Mouse (Mus musculus) Patski (cell line): ENCODE measurements at regions not wholly inside any gene's neighbourhood (a gene's known extent, or its start where the extent isn't known, plus 50 kb on each side); places are given as distances from the start of the nearest gene placed in this dataset.

Experiments used
- ATAC-seq: fragments of 100-300 bp; one replicate; pipeline ENCODE4 v1.8.0; 2021
- CTCF ChIA-PET: fragments of 350-600 bp; sonication (Branson Sonifier 250); formaldehyde crosslinking; loops from one replicate; lab custom pipeline; 2022; ENCODE audit warnings: inconsistent platforms; lab: Charles Lee
- POLR2A ChIA-PET: fragments of 350-600 bp; sonication (Branson Sonifier 250); formaldehyde crosslinking; loops from one replicate; lab custom pipeline; 2022; ENCODE audit warnings: antibody characterized with exemption, inconsistent platforms; lab: Charles Lee
- DNase-seq: peaks from one replicate; pipeline ENCODE4 v3.0.0-alpha.2; 2011; ENCODE audit warnings: low read depth, low spot score
- H3K27me3 ChIP-seq: fragments of 371-371 bp; one replicate; pipeline ENCODE4 v1.5.1; 2021
- CTCF ChIP-seq: fragments of 100-300 bp; IDR thresholded peaks from one replicate; pipeline ENCODE4 v1.5.1; 2021
- in situ Hi-C: fragments of 300-500 bp; cut with MboI; formaldehyde crosslinking; loops from 3 replicates; pipeline ENCODE4 v1.11.1; 2018; ENCODE audit warnings: low pct_unique_long_range_greater_than_20kb, mixed read lengths

DNA sequence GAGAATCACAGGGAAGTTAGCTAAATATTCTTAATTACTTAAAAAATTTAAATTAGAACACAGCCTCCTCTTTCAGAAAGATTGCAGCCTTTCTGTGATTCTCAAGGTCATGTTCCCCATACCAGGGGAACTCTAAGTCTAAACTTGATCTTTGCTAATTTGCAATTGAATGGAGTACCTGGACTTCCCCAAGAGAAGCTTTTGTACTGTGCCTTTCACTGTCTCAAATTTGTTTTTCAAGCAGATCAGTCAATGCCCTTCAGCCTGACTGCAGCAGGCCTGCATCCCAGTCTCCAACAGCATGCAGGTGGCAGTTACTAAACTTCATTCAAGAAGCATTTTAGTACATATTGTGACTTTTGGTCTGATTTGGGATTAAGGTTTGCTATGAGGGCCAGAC lies 611.8 kb downstream of the Snca start:
- ATAC-seq (no peak), DNase-seq (no peak)
- no peak for TF ChIP-seq CTCF
- POLR2A ChIA-PET: no interaction called here
- H3K27me3 ChIP-seq: no peaks in the 10 kb centered on the region
- in situ Hi-C loops: loop anchor here (25.0 kb wide), 1 partner anchor 706 kb away; no protein-coding TSS in a partner anchor
- CTCF ChIA-PET: no interaction called here

- in situ Hi-C loops: loop anchor here (25.0 kb wide), 1 partner anchor 689 kb away; no protein-coding TSS in a partner anchor
- DNase-seq (no peak), ATAC-seq (no peak)
- POLR2A ChIA-PET: no interaction called here
- TF ChIP-seq CTCF: peak; percentile 53
- no peaks in the 10 kb centered on the region for H3K27me3 ChIP-seq
- CTCF ChIA-PET: no interaction called here
Measured at GRCm38 (mm10) chr6:60201548-60201947, 628.1 kb downstream of the Snca start.
